In the genomic region with DNA sequence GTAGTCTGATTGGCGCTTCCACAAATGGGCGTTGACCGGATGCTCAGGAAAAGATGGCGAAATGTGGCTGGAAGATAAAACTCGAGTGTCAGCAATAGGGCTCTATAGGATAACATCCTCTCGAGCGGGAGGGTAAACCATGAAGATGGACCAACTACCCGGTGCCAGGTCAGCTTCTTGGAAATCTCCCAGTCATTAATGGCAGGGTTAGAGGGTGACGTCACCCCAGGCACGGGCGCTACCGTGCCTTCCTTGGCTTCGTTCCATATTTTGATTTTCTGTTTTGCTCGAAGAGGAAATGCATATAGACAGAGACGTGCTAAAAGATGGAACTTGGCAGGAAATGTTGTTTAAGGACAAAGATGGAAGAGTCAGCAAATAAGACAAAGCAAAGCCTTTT, we compare ENCODE assay signal across 10 mouse cellular contexts.
DNase-seq lines count a peak whose midpoint lies in the region; ATAC-seq and TF ChIP-seq lines count a peak whose summit lies in the region.
"Had no signal": no experiment of that assay in that cellular context is flagged by ENCODE, and none has a peak within 500 bp of the region (broad histone marks: within the 10 kb centered on the region; RNA-seq: fewer than 3 reads in every experiment).

No protein-coding gene starts in this region.

- peak; percentile 65; the same call in 1 of the 2 replicates for ATAC-seq in midbrain, embryonic 15.5 days (replicated peaks)
- ATAC-seq in midbrain, embryonic 13.5 days, result no peak
- no peak for ATAC-seq in limb, embryonic 13.5 days (ENCODE audit: low FRiP score, low read depth)
- ATAC-seq: activated CD4-positive, CD25-positive, alpha-beta regulatory T cell, adult 4 months had no signal

- H3K4me3 ChIP-seq in gastrocnemius, adult 2 months, result peak overlapping the region; percentile 51
- no peak overlapping the region for H3K4me3 ChIP-seq in midbrain, embryonic 15.5 days
- H3K4me3 ChIP-seq in midbrain, embryonic 13.5 days (replicated peaks), result no peak overlapping the region
- no peak overlapping the region for H3K4me3 ChIP-seq in limb, embryonic 13.5 days

- H3K4me2 ChIP-seq in midbrain, embryonic 15.5 days, result no peak overlapping the region
- no peak overlapping the region for H3K4me2 ChIP-seq in midbrain, embryonic 13.5 days (replicated peaks)
- no peak overlapping the region for H3K4me2 ChIP-seq in limb, embryonic 13.5 days (replicated peaks)

- H3K36me3 ChIP-seq in midbrain, embryonic 15.5 days (replicated peaks), result no peaks in the 10 kb centered on the region
- H3K36me3 ChIP-seq in midbrain, embryonic 13.5 days, result no peaks in the 10 kb centered on the region
- peaks cover 23% of the 10 kb centered on the region for H3K36me3 ChIP-seq in limb, embryonic 13.5 days

- intact Hi-C loops in gastrocnemius, adult 2 months (cut with DNase I), result no loop called here
- intact Hi-C loops in gastrocnemius, postnatal 36 days (cut with DNase I), result no loop called here

- 0 out of 2 replicates have a peak, but pooled peaks cover 2% of the 10 kb centered on the region for H3K4me1 ChIP-seq in midbrain, embryonic 15.5 days
- H3K4me1 ChIP-seq in midbrain, embryonic 13.5 days (replicated peaks), result no peaks in the 10 kb centered on the region
- H3K4me1 ChIP-seq in limb, embryonic 13.5 days, result peaks cover 30% of the 10 kb centered on the region

- no peak for DNase-seq in gastrocnemius, adult 2 months
- no peak for DNase-seq in gastrocnemius, postnatal 10 days
- peak; percentile 67 to 75 for DNase-seq in cerebellum, postnatal 36 days
- no peak for DNase-seq in gastrocnemius, postnatal 36 days
- no peak for DNase-seq in adrenal gland, adult 18-20 months (ENCODE audit: low spot score in 2 of 2)
- DNase-seq: kidney, adult 2 months had no signal

- no peak overlapping the region for H3K9ac ChIP-seq in midbrain, embryonic 15.5 days
- H3K9ac ChIP-seq in midbrain, embryonic 13.5 days (replicated peaks), result no peak overlapping the region
- H3K9ac ChIP-seq in limb, embryonic 13.5 days, result no peak overlapping the region

- WGBS in midbrain, embryonic 15.5 days, result 83% methylated on average over 15 of the region's 15 CpGs
- 92% methylated on average over 15 of the region's 15 CpGs for WGBS in midbrain, embryonic 13.5 days
- 63% methylated on average over 15 of the region's 15 CpGs for WGBS in limb, embryonic 13.5 days

- H3K27ac ChIP-seq in gastrocnemius, adult 2 months, result no peak overlapping the region
- H3K27ac ChIP-seq in midbrain, embryonic 15.5 days, result no peak overlapping the region
- no peak overlapping the region for H3K27ac ChIP-seq in midbrain, embryonic 13.5 days
- H3K27ac ChIP-seq in limb, embryonic 13.5 days, result peak overlapping the region; percentile 67

- TF ChIP-seq CTCF in gastrocnemius, adult 2 months (IDR thresholded peaks at IDR 0.05), result no peak

- H3K9me3 ChIP-seq in midbrain, embryonic 15.5 days, result no peaks in the 10 kb centered on the region
- no peaks in the 10 kb centered on the region for H3K9me3 ChIP-seq in midbrain, embryonic 13.5 days
- H3K9me3 ChIP-seq in limb, embryonic 13.5 days, result no peaks in the 10 kb centered on the region

- no peaks in the 10 kb centered on the region for H3K27me3 ChIP-seq in midbrain, embryonic 15.5 days (replicated peaks)
- no peaks in the 10 kb centered on the region for H3K27me3 ChIP-seq in midbrain, embryonic 13.5 days
- no peaks in the 10 kb centered on the region for H3K27me3 ChIP-seq in limb, embryonic 13.5 days

Comparison
In these comparisons a context has a peak if more than half of its experiments do, and no peak if none do; other contexts are left out.
1. DNase-seq: peak in cerebellum, postnatal 36 days (2 of 2); none in gastrocnemius, adult 2 months (single experiment), gastrocnemius, postnatal 10 days (single experiment), gastrocnemius, postnatal 36 days (0 of 2) and adrenal gland, adult 18-20 months (0 of 2).